ENCODE assay signal across 8 mouse cellular contexts in genomic region chr15:99469067-99469466, GRCm38 (mm10). TPM values are rescaled to one million over a fixed set of nuclear protein-coding genes. Genes with fewer than 3 reads are reported as not detected.
DNase-seq lines count a peak whose midpoint lies in the region; ATAC-seq and TF ChIP-seq lines count a peak whose summit lies in the region.

No protein-coding gene starts in this region.

- H3K9me3 ChIP-seq in heart, embryonic 10.5 days: no peaks in the 10 kb centered on the region
- H3K9me3 ChIP-seq in midbrain, embryonic 14.5 days (ENCODE audit: control insufficient read depth, low read length): no peaks in the 10 kb centered on the region

- CTCF ChIA-PET in Patski (lab: Charles Lee): interaction anchor here (1.0 to 3.3 kb wide), 5 partner anchors 11 to 59 kb away, joined by 3 to 64 read pairs (median 4); no protein-coding TSS in a partner anchor

- POLR2A ChIA-PET in Patski (lab: Charles Lee): interaction anchor here (1.1 kb wide), 1 partner anchor 39 kb away, joined by 3 read pairs; no protein-coding TSS in a partner anchor

- peak; percentile 63; the same call in 1 of the 2 replicates for TF ChIP-seq EP300 in heart, adult 2 months (IDR thresholded peaks at IDR 0.05; ENCODE audit: insufficient read depth, low read depth, low read length)

- no peak for TF ChIP-seq POLR2A in heart, adult 2 months (IDR thresholded peaks at IDR 0.05; ENCODE audit: insufficient read depth, low read depth, low read length)
- TF ChIP-seq POLR2A in testis, adult 2 months (IDR thresholded peaks at IDR 0.05; ENCODE audit: control insufficient read depth, low read depth, low read length): no peak

- H3K4me2 ChIP-seq in midbrain, embryonic 14.5 days (ENCODE audit: low read length): no peak overlapping the region

- peak; percentile 90 for TF ChIP-seq CTCF in heart, adult 2 months (IDR thresholded peaks at IDR 0.05)
- peak; percentile 96 for TF ChIP-seq CTCF in Patski (IDR thresholded peaks at IDR 0.05)
- peak; percentile 52; the same call in 1 of the 2 replicates for TF ChIP-seq CTCF in testis, adult 2 months (IDR thresholded peaks at IDR 0.05; ENCODE audit: control insufficient read depth, insufficient read depth, insufficient replicate concordance, low read depth, low read length)

- DNase-seq in heart, adult 2 months: peak; percentile 73 to 74
- no peak for DNase-seq in heart, embryonic 10.5 days (ENCODE audit: low spot score)
- DNase-seq in Patski (ENCODE audit: low read depth, low spot score): peak; percentile 48
- peak; percentile 82 to 89 for DNase-seq in cerebellum, postnatal 25 days
- DNase-seq in left cerebral cortex, adult 11 months (ENCODE audit: low spot score): peak; percentile 70
- DNase-seq in midbrain, embryonic 14.5 days: peak; percentile 76

- intact Hi-C loops in heart, adult 2 months (cut with DNase I): no loop called here

- H3K27me3 ChIP-seq in heart, adult 2 months (ENCODE audit: control insufficient read depth, insufficient read depth, low read length): no peaks in the 10 kb centered on the region
- H3K27me3 ChIP-seq in heart, embryonic 10.5 days (ENCODE audit: insufficient read depth, poor library complexity, severe bottlenecking): no peaks in the 10 kb centered on the region
- H3K27me3 ChIP-seq in Patski: no peaks in the 10 kb centered on the region
- H3K27me3 ChIP-seq in midbrain, embryonic 14.5 days (ENCODE audit: control insufficient read depth, insufficient read depth, low read length): no peaks in the 10 kb centered on the region
- H3K27me3 ChIP-seq in testis, adult 2 months (ENCODE audit: control insufficient read depth, insufficient read depth, low read length): no peaks in the 10 kb centered on the region

- H3K79me2 ChIP-seq in heart, adult 2 months (replicated peaks; ENCODE audit: control insufficient read depth, insufficient read depth, low read length): no peaks in the 10 kb centered on the region

- H3K36me3 ChIP-seq in heart, adult 2 months (ENCODE audit: control insufficient read depth, insufficient read depth, low read length): no peaks in the 10 kb centered on the region
- H3K36me3 ChIP-seq in heart, embryonic 10.5 days: peaks cover 24% of the 10 kb centered on the region
- H3K36me3 ChIP-seq in midbrain, embryonic 14.5 days (ENCODE audit: control insufficient read depth, insufficient read depth, low read length): no peaks in the 10 kb centered on the region
- H3K36me3 ChIP-seq in testis, adult 2 months (ENCODE audit: control insufficient read depth, insufficient read depth, low read length): no peaks in the 10 kb centered on the region

- H3K9ac ChIP-seq in heart, adult 2 months (ENCODE audit: low read depth, low read length): no peak overlapping the region
- H3K9ac ChIP-seq in midbrain, embryonic 14.5 days (replicated peaks; ENCODE audit: low read length): no peak overlapping the region

- H3K4me3 ChIP-seq in heart, adult 2 months: no peak overlapping the region
- no peak overlapping the region for H3K4me3 ChIP-seq in heart, embryonic 10.5 days
- no peak overlapping the region for H3K4me3 ChIP-seq in midbrain, embryonic 14.5 days (replicated peaks; ENCODE audit: low read depth, low read length)
- H3K4me3 ChIP-seq in testis, adult 2 months (ENCODE audit: control insufficient read depth, low read depth, low read length): no peak overlapping the region

- H3K27ac ChIP-seq in heart, adult 2 months: no peak overlapping the region
- H3K27ac ChIP-seq in heart, embryonic 10.5 days: no peak overlapping the region
- no peak overlapping the region for H3K27ac ChIP-seq in midbrain, embryonic 14.5 days (replicated peaks; ENCODE audit: low read depth, low read length)
- no peak overlapping the region for H3K27ac ChIP-seq in testis, adult 2 months (ENCODE audit: control insufficient read depth, insufficient read depth, low read depth, low read length)

- ATAC-seq in Patski: no peak
- ATAC-seq in granulocyte monocyte progenitor cell, adult 5-6 weeks (replicated peaks; ENCODE audit: poor library complexity, severe bottlenecking): peak; percentile 68
- ATAC-seq in midbrain, embryonic 14.5 days (ENCODE audit: low FRiP score, low TSS enrichment): no peak

- peaks cover 5% of the 10 kb centered on the region for H3K4me1 ChIP-seq in heart, adult 2 months (ENCODE audit: control insufficient read depth, insufficient read depth, low read length)
- peaks cover 34% of the 10 kb centered on the region for H3K4me1 ChIP-seq in heart, embryonic 10.5 days
- peaks cover 8% of the 10 kb centered on the region; the same call in 1 of the 2 replicates for H3K4me1 ChIP-seq in midbrain, embryonic 14.5 days (ENCODE audit: control insufficient read depth, insufficient read depth, low read length)
- H3K4me1 ChIP-seq in testis, adult 2 months (ENCODE audit: control insufficient read depth, insufficient read depth, low read length): peaks cover 17% of the 10 kb centered on the region

- in situ Hi-C loops in Patski (cut with MboI; ENCODE audit: low pct_unique_long_range_greater_than_20kb): loop anchor here (5.0 kb wide), 2 partner anchors 47 to 157 kb away; no protein-coding TSS in a partner anchor

- 24% methylated on average over 3 of the region's 3 CpGs for WGBS in heart, adult 2 months
- WGBS in heart, embryonic 10.5 days: 36% methylated on average over 3 of the region's 3 CpGs
- WGBS in midbrain, embryonic 14.5 days: 41% methylated on average over 3 of the region's 3 CpGs

RNA-seq across cellular contexts. Expression of gene Bcdin3d, which starts 5.5 kb away (rescaled TPM):
- 1 to 10 TPM; 2.5 to 3.1 TPM for total RNA-seq in heart, adult 2 months (2021)
- polyA plus RNA-seq in heart, adult 2 months (2012; rRNA removed): 4.2 and 4.3 TPM in 2 replicates
- polyA plus RNA-seq in heart, embryonic 10.5 days (2016; fragmentation: Nextera tagmentation; extraction: Ambion mirVana): 11.8 and 13.7 TPM in 2 replicates
- polyA plus RNA-seq in Patski (2021): 9.3 TPM
- total RNA-seq in granulocyte monocyte progenitor cell, adult 5-6 weeks (2014; fragmentation: Nextera tagmentation): 3.1 and 3.6 TPM in 2 replicates
- total RNA-seq in granulocyte monocyte progenitor cell, adult 5-6 weeks (2017): 2.9 and 4.2 TPM in 2 replicates
- 23.0 and 24.6 TPM in 2 replicates for polyA plus RNA-seq in midbrain, embryonic 14.5 days (2014; fragmentation: Nextera tagmentation; extraction: Ambion mirVana)
- 4.6 and 4.7 TPM in 2 replicates for polyA plus RNA-seq in testis, adult 2 months (2012; rRNA removed)

RNA-seq across cellular contexts. Expression of gene Nckap5l, which starts 11.5 kb away (rescaled TPM):
- total RNA-seq in heart, adult 2 months (2021): 1 to 10 TPM; 4.2 to 5.2 TPM
- 3.5 and 4.5 TPM in 2 replicates for polyA plus RNA-seq in heart, adult 2 months (2012; rRNA removed)
- 10.7 and 12.8 TPM in 2 replicates for polyA plus RNA-seq in heart, embryonic 10.5 days (2016; fragmentation: Nextera tagmentation; extraction: Ambion mirVana)
- polyA plus RNA-seq in Patski (2021): 10.8 TPM
- 5.0 and 13.4 TPM in 2 replicates for total RNA-seq in granulocyte monocyte progenitor cell, adult 5-6 weeks (2014; fragmentation: Nextera tagmentation)
- total RNA-seq in granulocyte monocyte progenitor cell, adult 5-6 weeks (2017): 0.26 and 7.5 TPM in 2 replicates
- 16.8 and 17.6 TPM in 2 replicates for polyA plus RNA-seq in midbrain, embryonic 14.5 days (2014; fragmentation: Nextera tagmentation; extraction: Ambion mirVana)
- 3.9 and 4.4 TPM in 2 replicates for polyA plus RNA-seq in testis, adult 2 months (2012; rRNA removed)

RNA-seq across cellular contexts. Expression of gene Faim2, which starts 58.9 kb away (rescaled TPM):
- under 1 TPM; 0.07 to 0.39 TPM for total RNA-seq in heart, adult 2 months (2021)
- polyA plus RNA-seq in heart, adult 2 months (2012; rRNA removed): 0.26 and 0.53 TPM in 2 replicates
- polyA plus RNA-seq in heart, embryonic 10.5 days (2016; fragmentation: Nextera tagmentation; extraction: Ambion mirVana): 0.59 and 0.68 TPM in 2 replicates
- 0.13 TPM for polyA plus RNA-seq in Patski (2021)
- total RNA-seq in granulocyte monocyte progenitor cell, adult 5-6 weeks (2014; fragmentation: Nextera tagmentation): not detected in 2 replicates
- 0.17 TPM in 1 of 2 replicates, not detected in the other for total RNA-seq in granulocyte monocyte progenitor cell, adult 5-6 weeks (2017)
- polyA plus RNA-seq in midbrain, embryonic 14.5 days (2014; fragmentation: Nextera tagmentation; extraction: Ambion mirVana): 17.9 and 19.0 TPM in 2 replicates
- 0.19 and 0.72 TPM in 2 replicates for polyA plus RNA-seq in testis, adult 2 months (2012; rRNA removed)

Comparison
In these comparisons a context has a peak if more than half of its experiments do, and no peak if none do; other contexts are left out.
1. RNA of gene Faim2, which starts 58.9 kb away (polyA plus RNA-seq): 17.9 to 19.0 TPM in midbrain, embryonic 14.5 days; 0.59 to 0.68 TPM in heart, embryonic 10.5 days, 0.26 to 0.53 TPM in heart, adult 2 months, 0.19 to 0.72 TPM in testis, adult 2 months and 0.13 TPM in Patski (single experiment); every median in the first group is over 10 times any median in the second.
2. Peak in every context shown above with its lines, with median percentiles within 50 percentile points of each other: CTCF ChIP-seq.